Mouse (Mus musculus): Measurements from ENCODE around the gene Farsa.
"Not testable (repeated sequence)": the region's sequence is repeated elsewhere in the genome, so short reads cannot be mapped to it uniquely, and the experiment has no call there.

The Farsa gene

GRCm38 (mm10) chr8:84873016-84873415 is 16.2 kb downstream of the Farsa start:
- DNase-seq (ENCODE audit: low spot score in 2 of 2): no peak

GRCm38 (mm10) chr8:84874339-84874738 is 17.6 kb downstream of the Farsa start:
- no peak for DNase-seq (ENCODE audit: low spot score in 2 of 2)

- DNase-seq (ENCODE audit: low spot score in 2 of 2): no peak
Observed at GRCm38 (mm10) chr8:84877297-84878035, 20.7 kb downstream of the Farsa start.

- no peak for DNase-seq (ENCODE audit: low spot score in 2 of 2)
Observed at GRCm38 (mm10) chr8:84878915-84879314, 22.1 kb downstream of the Farsa start.

- DNase-seq (ENCODE audit: low spot score in 2 of 2): no peak
Observed at GRCm38 (mm10) chr8:84884728-84885127, 27.9 kb downstream of the Farsa start.

- no peak for DNase-seq (ENCODE audit: low spot score in 2 of 2)
Observed at GRCm38 (mm10) chr8:84888280-84888679, 31.5 kb downstream of the Farsa start.

- DNase-seq (ENCODE audit: low spot score in 2 of 2): no peak
Observed at GRCm38 (mm10) chr8:84889141-84889540, 32.4 kb downstream of the Farsa start.

- DNase-seq (ENCODE audit: low spot score in 2 of 2): no peak
Observed at GRCm38 (mm10) chr8:84892993-84893708, 36.4 kb downstream of the Farsa start.

- peak; percentile 82 to 92 for DNase-seq (ENCODE audit: low spot score in 2 of 2)
Observed at GRCm38 (mm10) chr8:84893709-84894134, 36.9 kb downstream of the Farsa start, which contains the start of gene Gcdh. Gene Gcdh, minus strand, starts transcription at chr8:84893921.

- no peak for DNase-seq (ENCODE audit: low spot score in 2 of 2)
Observed at GRCm38 (mm10) chr8:84895963-84896362, 39.2 kb downstream of the Farsa start.

- DNase-seq (ENCODE audit: low spot score in 2 of 2): peak; percentile 77 to 80
Observed at GRCm38 (mm10) chr8:84901071-84901470, 44.3 kb downstream of the Farsa start.

- peak; percentile 69 to 73 for DNase-seq (ENCODE audit: low spot score in 2 of 2)
Observed at GRCm38 (mm10) chr8:84901752-84902151, 45.0 kb downstream of the Farsa start, which contains the start of gene Klf1. Gene Klf1, plus strand, starts transcription at chr8:84901928.

GRCm38 (mm10) chr8:84902367-84902919 is 45.7 kb downstream of the Farsa start:
- DNase-seq (ENCODE audit: low spot score in 2 of 2): peak in 1 of 2 experiments; percentile 55

- peak; percentile 95 to 97 for DNase-seq (ENCODE audit: low spot score in 2 of 2)
Observed at GRCm38 (mm10) chr8:84902920-84903661, 46.3 kb downstream of the Farsa start.

- no peak for DNase-seq (ENCODE audit: low spot score in 2 of 2)
Observed at GRCm38 (mm10) chr8:84904351-84904750, 47.6 kb downstream of the Farsa start.

- no peak for DNase-seq (ENCODE audit: low spot score in 2 of 2)
Observed at GRCm38 (mm10) chr8:84907037-84907436, 50.2 kb downstream of the Farsa start.

- DNase-seq (ENCODE audit: low spot score in 2 of 2): no peak
Observed at GRCm38 (mm10) chr8:84907493-84907892, 50.7 kb downstream of the Farsa start.

- DNase-seq (ENCODE audit: low spot score in 2 of 2): not testable (repeated sequence)
Observed at GRCm38 (mm10) chr8:84907979-84908378, 51.2 kb downstream of the Farsa start.

GRCm38 (mm10) chr8:84908421-84909161 is 51.8 kb downstream of the Farsa start, which contains the start of gene Dnase2a:
Gene Dnase2a, plus strand, starts transcription at chr8:84908560.
- peak; percentile 89 to 98 for DNase-seq (ENCODE audit: low spot score in 2 of 2)

GRCm38 (mm10) chr8:84909162-84909767 is 52.5 kb downstream of the Farsa start:
- DNase-seq (ENCODE audit: low spot score in 2 of 2): no peak

- DNase-seq (ENCODE audit: low spot score in 2 of 2): peak in 1 of 2 experiments; percentile 54
Observed at GRCm38 (mm10) chr8:84909949-84910348, 53.2 kb downstream of the Farsa start.

Data from spleen, postnatal 10 days (tissue).